Mouse (Mus musculus) WW6 (cell line): ENCODE measurements at regions not wholly inside any gene's neighbourhood (a gene's known extent, or its start where the extent isn't known, plus 50 kb on each side); places are given as distances from the start of the nearest gene placed in this dataset.

ENCODE experiments used
- DNase-seq: peaks from one replicate; pipeline ENCODE4 v3.0.0-alpha.2; 2013; ENCODE audit warnings: low read depth, low spot score

- no peak for DNase-seq
These were observed 269.7 kb upstream of the Irx3 start for GRCm38 (mm10) chr8:92071305-92072253.

GRCm38 (mm10) chr8:92070704-92071103, 268.8 kb upstream of the Irx3 start:
- DNase-seq, result no peak

GRCm38 (mm10) chr8:92066435-92066834, 264.6 kb upstream of the Irx3 start:
- no peak for DNase-seq

GRCm38 (mm10) chr8:92065554-92066239, 263.8 kb upstream of the Irx3 start:
- DNase-seq, result no peak

GRCm38 (mm10) chr8:92064971-92065370, 263.1 kb upstream of the Irx3 start:
- DNase-seq, result no peak

GRCm38 (mm10) chr8:92064175-92064821, 262.4 kb upstream of the Irx3 start:
- no peak for DNase-seq

GRCm38 (mm10) chr8:92063333-92063732, 261.5 kb upstream of the Irx3 start:
- DNase-seq, result no peak

- no peak for DNase-seq
These were observed 257.6 kb upstream of the Irx3 start for GRCm38 (mm10) chr8:92059471-92059870.

GRCm38 (mm10) chr8:92058953-92059352, 257.1 kb upstream of the Irx3 start:
- no peak for DNase-seq

- no peak for DNase-seq
These were observed 256.0 kb upstream of the Irx3 start for GRCm38 (mm10) chr8:92057857-92058256.

- no peak for DNase-seq
These were observed 253.7 kb upstream of the Irx3 start for GRCm38 (mm10) chr8:92055590-92055989.

- no peak for DNase-seq
These were observed 242.8 kb upstream of the Irx3 start for GRCm38 (mm10) chr8:92044695-92045094.

- peak; percentile 58 for DNase-seq
These were observed 241.1 kb upstream of the Irx3 start for GRCm38 (mm10) chr8:92042951-92043350.

GRCm38 (mm10) chr8:92029954-92030353, 228.1 kb upstream of the Irx3 start:
- DNase-seq, result no peak

GRCm38 (mm10) chr8:92029516-92029915, 227.6 kb upstream of the Irx3 start:
- DNase-seq, result no peak

- no peak for DNase-seq
These were observed 226.4 kb upstream of the Irx3 start for GRCm38 (mm10) chr8:92028308-92028707.

- DNase-seq, result no peak
These were observed 222.3 kb upstream of the Irx3 start for GRCm38 (mm10) chr8:92024133-92024532.

GRCm38 (mm10) chr8:92021521-92021920, 219.7 kb upstream of the Irx3 start:
- DNase-seq, result no peak

GRCm38 (mm10) chr8:92014704-92015103, 212.8 kb upstream of the Irx3 start:
- no peak for DNase-seq

- DNase-seq, result no peak
These were observed 211.3 kb upstream of the Irx3 start for GRCm38 (mm10) chr8:92013183-92013582.

GRCm38 (mm10) chr8:92010412-92010811, 208.5 kb upstream of the Irx3 start:
- DNase-seq, result no peak
